Mouse (Mus musculus) right cerebral cortex, postnatal 10 days (tissue): ENCODE results near the gene Hivep3.

Source experiments
- DNase-seq, 2 experiments: peaks; one replicate each; pipeline ENCODE4 v3.0.0; 2021; ENCODE audit warnings: low spot score in 2 of 2

Hivep3 gene

GRCm38 (mm10) chr4:120083700-120084099 is 350.1 kb downstream of the Hivep3 start:
- DNase-seq = no peak

- no peak for DNase-seq
These were observed 356.0 kb downstream of the Hivep3 start for GRCm38 (mm10) chr4:120089536-120089935.

DNA sequence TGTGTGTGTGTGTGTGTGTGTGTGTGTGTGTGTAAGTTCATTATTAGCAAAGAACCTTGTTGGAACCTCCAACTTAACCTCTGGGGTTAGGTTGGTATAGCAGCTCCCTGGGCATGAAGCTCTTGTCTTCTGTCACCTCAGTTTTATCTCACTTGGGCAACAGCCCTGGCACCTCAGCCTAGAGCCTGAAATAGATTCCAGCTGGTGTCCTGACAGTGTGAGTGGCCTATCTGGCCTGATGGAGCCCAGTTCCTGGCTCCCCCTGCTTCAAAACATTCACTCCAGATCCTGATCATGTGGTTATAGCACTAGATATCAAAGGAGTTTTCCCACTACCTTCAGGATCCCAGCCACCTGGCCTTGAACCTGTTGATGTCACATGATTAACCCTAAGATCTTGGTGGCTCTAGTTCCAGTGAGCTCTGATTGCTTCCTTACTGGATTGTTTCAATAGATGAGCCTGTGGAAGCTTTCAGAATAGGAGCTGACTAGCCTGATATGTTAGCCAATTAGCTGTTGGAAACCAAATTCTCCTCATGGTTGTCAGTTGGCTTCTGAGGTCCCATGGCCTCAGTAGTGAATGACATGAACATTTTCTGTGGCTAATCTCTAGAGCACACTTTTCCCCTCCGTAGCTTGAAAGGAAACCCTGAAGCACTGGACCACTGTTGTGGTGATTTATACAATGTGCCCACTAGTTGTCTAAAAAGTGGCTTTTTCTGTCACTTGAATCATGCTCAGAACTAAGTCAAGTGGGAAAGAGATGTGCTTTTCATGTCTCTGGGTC is 358.6 kb downstream of the Hivep3 start:
- DNase-seq = no peak

GRCm38 (mm10) chr4:120096935-120097334 is 363.4 kb downstream of the Hivep3 start:
- no peak for DNase-seq

DNA sequence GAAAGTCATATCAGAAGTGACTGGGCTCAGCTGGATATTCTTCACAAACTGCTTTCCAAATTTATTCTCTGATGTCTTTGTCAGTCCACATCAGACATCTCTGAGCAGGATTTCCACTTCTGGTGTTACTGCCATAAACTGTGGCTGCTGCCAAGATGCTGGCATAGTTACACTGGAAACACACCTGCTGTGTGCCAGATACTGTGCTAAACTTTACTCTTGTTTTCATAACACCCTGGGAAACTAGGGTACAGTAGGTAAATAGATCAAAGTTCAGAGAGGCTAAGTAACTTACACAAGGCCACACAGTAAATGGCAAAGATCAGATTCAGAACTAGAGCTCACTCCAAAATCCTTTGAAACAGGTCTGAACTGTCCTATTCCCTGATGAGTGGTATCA is 367.6 kb downstream of the Hivep3 start:
- no peak for DNase-seq

GRCm38 (mm10) chr4:120104599-120104998 is 371.0 kb downstream of the Hivep3 start:
- DNase-seq = peak in 1 of 2 experiments; percentile 78

- no peak for DNase-seq
These were observed 372.8 kb downstream of the Hivep3 start for GRCm38 (mm10) chr4:120106362-120106761.

DNA sequence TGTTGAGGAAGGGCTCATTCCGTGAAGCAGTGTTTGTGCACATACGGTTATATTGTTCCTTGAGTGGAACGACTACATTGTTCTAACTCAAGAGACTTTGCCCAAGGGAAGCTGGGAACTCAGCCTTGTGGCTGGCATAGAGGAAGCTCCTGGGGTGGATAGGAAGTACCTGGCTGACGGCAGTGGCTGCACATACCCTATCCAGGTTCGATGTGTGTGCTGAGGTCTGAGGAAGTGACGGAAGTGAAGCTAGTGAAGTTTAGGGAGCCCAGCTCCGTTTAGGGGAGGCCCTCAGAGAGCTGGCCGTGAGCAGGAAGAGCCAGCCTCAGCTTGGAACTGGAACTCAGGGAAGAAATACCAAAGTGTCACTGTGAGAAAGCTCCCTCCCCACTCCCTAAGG is 374.2 kb downstream of the Hivep3 start:
- DNase-seq = no peak

- DNase-seq = no peak
These were observed 381.9 kb downstream of the Hivep3 start for GRCm38 (mm10) chr4:120115516-120115915.

- no peak for DNase-seq
These were observed 382.7 kb downstream of the Hivep3 start for GRCm38 (mm10) chr4:120116312-120116711.

- peak in 1 of 2 experiments; percentile 66 for DNase-seq
These were observed 386.7 kb downstream of the Hivep3 start for GRCm38 (mm10) chr4:120120276-120120675.

DNA sequence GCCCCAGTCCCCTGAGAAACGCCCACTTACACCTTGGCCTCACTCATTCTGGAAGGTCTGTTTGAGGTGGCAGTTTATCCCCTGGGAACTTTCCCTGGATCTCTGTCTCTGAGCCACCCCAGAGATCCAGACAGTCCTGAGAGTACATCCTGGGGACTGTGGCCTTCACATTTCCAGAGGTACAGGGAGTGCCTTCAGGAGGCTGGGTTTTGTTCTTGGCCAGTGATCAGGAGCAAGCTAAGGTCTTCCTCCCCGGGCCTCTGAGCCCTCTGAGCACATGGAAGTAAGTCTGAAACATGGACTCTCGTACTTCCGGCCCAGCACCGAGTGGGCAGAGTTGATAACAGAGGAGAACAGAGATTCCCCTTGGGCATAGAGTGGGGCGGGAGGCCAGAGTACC is 391.1 kb downstream of the Hivep3 start:
- DNase-seq = no peak

- peak in 1 of 2 experiments; percentile 59 for DNase-seq
These were observed 392.5 kb downstream of the Hivep3 start for GRCm38 (mm10) chr4:120126047-120126446.

GRCm38 (mm10) chr4:120127333-120127732 is 393.7 kb downstream of the Hivep3 start:
- no peak for DNase-seq

DNA sequence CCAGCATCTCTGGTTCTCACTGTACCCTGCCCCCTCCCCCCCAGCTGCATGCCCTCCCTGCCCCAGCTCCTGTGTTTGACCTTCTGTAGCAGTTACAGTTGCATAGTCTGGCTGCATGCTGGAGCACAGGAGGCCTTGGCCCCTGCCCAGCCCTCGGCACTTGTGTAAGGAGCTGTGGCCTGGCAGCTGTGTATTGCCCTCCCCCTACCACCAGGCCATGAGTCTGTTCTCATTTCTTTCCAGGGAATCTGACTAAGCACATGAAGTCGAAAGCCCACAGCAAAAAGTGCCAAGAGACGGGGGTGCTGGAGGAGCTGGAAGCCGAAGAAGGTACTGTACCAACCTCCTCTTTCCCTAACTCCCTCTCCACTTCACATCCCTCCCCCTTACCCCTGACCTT is 394.4 kb downstream of the Hivep3 start:
- DNase-seq = no peak

DNA sequence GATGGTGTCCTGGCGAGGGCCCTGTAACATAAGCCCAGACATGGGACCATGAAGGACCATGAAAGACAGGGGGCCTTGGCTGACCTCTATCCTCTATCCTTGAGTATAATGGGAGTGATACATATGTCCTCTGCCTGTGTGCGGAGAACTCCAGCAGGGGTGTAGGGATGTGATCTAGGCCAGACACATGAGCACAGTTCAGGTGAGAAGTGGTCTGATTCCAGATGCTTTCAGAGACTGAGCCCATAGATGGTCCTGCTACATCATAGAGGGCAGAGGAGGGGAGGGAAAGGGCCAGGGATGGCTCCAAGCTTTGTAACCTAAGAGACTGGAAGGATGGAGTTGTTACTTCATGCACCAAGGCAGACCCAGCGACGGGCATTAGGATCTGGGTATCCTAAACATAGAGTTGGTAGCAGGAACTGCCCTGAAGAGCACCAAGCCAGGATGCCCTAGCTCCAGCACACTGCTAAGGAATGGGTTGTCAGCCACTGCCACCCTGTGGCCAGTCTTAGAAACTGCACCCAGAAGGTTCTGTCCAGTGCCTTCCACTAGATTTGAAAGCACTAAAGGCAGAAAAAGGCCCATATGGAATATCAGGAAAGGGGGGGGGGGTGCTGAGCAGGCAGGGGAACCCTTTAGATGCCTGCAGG is 395.8 kb downstream of the Hivep3 start:
- peak; percentile 76 to 81 for DNase-seq

DNA sequence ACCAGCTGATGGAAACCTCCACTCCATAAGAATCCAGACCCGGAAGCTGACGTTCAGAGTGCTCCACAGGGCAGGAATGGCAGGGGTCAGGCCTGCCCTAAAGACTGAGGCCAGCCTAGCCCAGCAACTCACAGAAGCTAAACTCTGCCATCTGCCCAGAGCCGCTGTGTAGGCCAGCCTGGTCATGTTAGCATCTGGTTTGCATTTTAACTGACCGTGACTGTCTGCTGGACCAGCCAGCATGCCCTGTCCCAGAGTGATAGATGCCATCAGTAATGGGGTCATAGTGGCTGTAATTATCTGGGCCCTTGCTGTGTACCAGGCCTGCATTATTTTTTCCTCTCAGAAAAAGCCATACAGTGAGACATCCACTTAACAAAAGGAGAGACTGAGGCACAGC is 397.3 kb downstream of the Hivep3 start:
- DNase-seq = no peak

DNA sequence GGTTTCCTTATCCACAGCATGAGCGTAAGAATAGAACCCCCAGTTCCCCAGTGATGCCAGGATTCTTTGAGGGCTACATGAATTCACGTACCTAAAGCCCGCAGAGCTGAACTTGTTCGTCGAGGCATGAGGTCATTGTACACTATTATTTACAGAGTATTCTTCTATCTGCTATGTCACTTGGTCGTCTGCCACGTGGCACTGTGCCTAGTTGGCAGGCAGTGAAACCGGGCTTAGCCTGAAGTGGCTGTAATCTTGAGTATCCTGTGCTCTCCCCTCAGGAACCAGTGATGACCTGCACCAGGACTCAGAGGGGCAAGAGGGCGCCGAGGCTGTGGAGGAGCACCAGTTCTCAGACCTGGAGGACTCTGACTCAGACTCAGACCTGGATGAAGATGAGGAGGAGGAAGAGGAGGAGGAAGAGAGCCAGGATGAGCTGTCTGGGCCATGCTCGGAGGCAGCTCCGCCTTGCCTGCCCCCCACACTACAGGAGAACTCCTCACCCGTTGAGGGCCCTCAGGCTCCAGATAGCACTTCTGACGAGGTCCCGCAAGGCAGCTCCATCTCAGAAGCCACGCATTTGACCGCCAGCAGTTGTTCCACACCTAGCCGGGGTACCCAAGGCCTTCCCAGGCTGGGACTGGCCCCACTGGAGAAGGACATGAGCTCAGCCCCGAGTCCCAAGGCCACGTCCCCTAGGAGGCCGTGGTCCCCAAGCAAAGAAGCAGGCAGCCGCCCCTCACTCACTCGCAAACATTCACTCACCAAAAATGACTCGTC is 398.0 kb downstream of the Hivep3 start:
- DNase-seq = no peak

GRCm38 (mm10) chr4:120134223-120134622 is 400.6 kb downstream of the Hivep3 start:
- DNase-seq = no peak

GRCm38 (mm10) chr4:120141810-120142209 is 408.2 kb downstream of the Hivep3 start:
- DNase-seq = no peak

GRCm38 (mm10) chr4:120142905-120143304 is 409.3 kb downstream of the Hivep3 start:
- no peak for DNase-seq

- no peak for DNase-seq
These were observed 410.8 kb downstream of the Hivep3 start for GRCm38 (mm10) chr4:120144343-120144742.
